Mouse (Mus musculus) CH12.LX (cell line): ENCODE results near the gene Rap1gap. TPM values are rescaled to one million over a fixed set of nuclear protein-coding genes. Genes with fewer than 3 reads are reported as not detected.

Source experiments
- DNase-seq: peaks from one replicate; pipeline ENCODE4 v3.0.0-alpha.2; 2013; ENCODE audit errors: extremely low read depth
- H3K27ac ChIP-seq: 2 replicates; pipeline ENCODE4 v1.5.1; 2012; ENCODE audit warnings: low read depth, mild to moderate bottlenecking, control low read depth, moderate library complexity; ENCODE audit not compliant: insufficient read depth
- H3K27me3 ChIP-seq: replicated peaks from 2 replicates; pipeline ENCODE3; 2012; ENCODE audit warnings: inconsistent platforms
- H3K36me3 ChIP-seq, 2 experiments: replicated peaks in 1 of 2; 2 replicates each; pipeline versions ENCODE3 to v1.6.1; 2012; ENCODE audit warnings: inconsistent platforms in 1 of 2, low read length in 1 of 2, mild to moderate bottlenecking in 1 of 2, mixed read lengths in 1 of 2, moderate library complexity in 1 of 2; ENCODE audit not compliant: control insufficient read depth in 1 of 2, insufficient read depth in 1 of 2
- H3K4me1 ChIP-seq, 2 experiments: 2 replicates each; pipeline ENCODE4 v1.6.1; 2012; ENCODE audit warnings: inconsistent platforms in 1 of 2, moderate library complexity in 1 of 2; ENCODE audit not compliant: insufficient read depth in 2 of 2, control insufficient read depth in 1 of 2
- H3K4me2 ChIP-seq: 2 replicates; pipeline ENCODE4 v1.6.1; 2012; ENCODE audit warnings: low read depth, mild to moderate bottlenecking, control low read depth; ENCODE audit not compliant: poor library complexity, insufficient read depth, severe bottlenecking
- H3K4me3 ChIP-seq, 3 experiments: fragments of 150-350 bp in 1 of 3; sonication (generic) in 1 of 3; replicated peaks in 1 of 3; 2 replicates each; pipeline versions ENCODE3 to v1.5.1; 2011 to 2012; ENCODE audit warnings: low read depth in 2 of 3, low read length in 2 of 3, mild to moderate bottlenecking in 2 of 3, moderate library complexity in 2 of 3, control low read depth in 1 of 3, improper control_type of control experiment in 1 of 3, inconsistent platforms in 1 of 3, mixed read lengths in 1 of 3; ENCODE audit not compliant: poor library complexity in 1 of 3
- H3K79me2 ChIP-seq: replicated peaks from 2 replicates; pipeline ENCODE4 v1.6.1; 2012; ENCODE audit warnings: mild to moderate bottlenecking, moderate library complexity; ENCODE audit not compliant: control insufficient read depth, poor library complexity, insufficient read depth, severe bottlenecking; ENCODE audit errors: extremely low read depth
- H3K9ac ChIP-seq: 2 replicates; pipeline ENCODE4 v1.6.1; 2012; ENCODE audit warnings: low read depth, mild to moderate bottlenecking, control low read depth, moderate library complexity; ENCODE audit not compliant: insufficient read depth
- H3K9me3 ChIP-seq: replicated peaks from 2 replicates; pipeline ENCODE3; 2012; ENCODE audit warnings: low read length, inconsistent platforms, mixed read lengths
- BHLHE40 ChIP-seq: IDR thresholded peaks from 2 replicates; pipeline ENCODE4 v1.6.1; 2011; ENCODE audit warnings: mild to moderate bottlenecking, low read depth, low read length, improper control_type of control experiment
- CHD1 ChIP-seq: IDR thresholded peaks from 2 replicates; pipeline ENCODE4 v1.6.1; 2012; ENCODE audit warnings: low read depth, low read length, improper control_type of control experiment, inconsistent platforms
- EP300 ChIP-seq: IDR thresholded peaks from 2 replicates; pipeline ENCODE4 v1.6.1; 2011; ENCODE audit warnings: low read length, improper control_type of control experiment
- ETS1 ChIP-seq: conservative IDR thresholded peaks from 2 replicates; pipeline ENCODE4 v1.6.1; 2012; ENCODE audit warnings: low read depth, mild to moderate bottlenecking, inconsistent platforms, low read length, improper control_type of control experiment, moderate library complexity
- GABPA ChIP-seq: IDR thresholded peaks from 2 replicates; pipeline ENCODE4 v1.6.1; 2012; ENCODE audit warnings: low read depth, low read length, improper control_type of control experiment, inconsistent platforms; ENCODE audit not compliant: insufficient replicate concordance
- HCFC1 ChIP-seq: IDR thresholded peaks from 2 replicates; pipeline ENCODE4 v1.6.1; 2012; ENCODE audit warnings: low read depth, mild to moderate bottlenecking, inconsistent platforms, low read length, improper control_type of control experiment
- IRF4 ChIP-seq: IDR thresholded peaks from 2 replicates; pipeline ENCODE4 v1.6.1; 2014; ENCODE audit warnings: low read depth, mild to moderate bottlenecking, inconsistent platforms, low read length, improper control_type of control experiment
- JUN ChIP-seq: IDR thresholded peaks from 2 replicates; pipeline ENCODE4 v1.6.1; 2011; ENCODE audit warnings: low read depth, mild to moderate bottlenecking, low read length, improper control_type of control experiment, moderate library complexity; ENCODE audit not compliant: insufficient read depth
- KAT2A ChIP-seq: IDR thresholded peaks from 2 replicates; pipeline ENCODE4 v1.6.1; 2012; ENCODE audit warnings: low read length, improper control_type of control experiment, inconsistent platforms; ENCODE audit not compliant: insufficient replicate concordance
- MAFK ChIP-seq: IDR thresholded peaks from 2 replicates; pipeline ENCODE4 v1.6.1; 2011; ENCODE audit warnings: low read length, improper control_type of control experiment; ENCODE audit not compliant: insufficient replicate concordance
- MEF2A ChIP-seq: IDR thresholded peaks from 2 replicates; pipeline ENCODE4 v1.6.1; 2014; ENCODE audit warnings: low read depth, mild to moderate bottlenecking, inconsistent platforms, low read length, improper control_type of control experiment, borderline replicate concordance
- RAD21 ChIP-seq: IDR thresholded peaks from 2 replicates; pipeline ENCODE4 v1.6.1; 2011; ENCODE audit warnings: low read depth, mild to moderate bottlenecking, low read length, improper control_type of control experiment, moderate library complexity
- TCF12 ChIP-seq: IDR thresholded peaks from 2 replicates; pipeline ENCODE4 v1.6.1; 2014; ENCODE audit warnings: low read depth, mild to moderate bottlenecking, inconsistent platforms, low read length, improper control_type of control experiment
- UBTF ChIP-seq: IDR thresholded peaks from 2 replicates; pipeline ENCODE4 v1.6.1; 2012; ENCODE audit warnings: low read depth, mild to moderate bottlenecking, inconsistent platforms, low read length, improper control_type of control experiment, moderate library complexity
- USF2 ChIP-seq: conservative IDR thresholded peaks from 2 replicates; pipeline ENCODE4 v1.6.1; 2011; ENCODE audit warnings: low read depth, low read length, improper control_type of control experiment
- ZNF384 ChIP-seq: IDR thresholded peaks from 2 replicates; pipeline ENCODE4 v1.6.1; 2012; ENCODE audit warnings: low read depth, low read length, improper control_type of control experiment, inconsistent platforms
- dilution Hi-C: fragments of 300-500 bp; cut with MboI; formaldehyde crosslinking; loops from 2 replicates; pipeline ENCODE4 v1.14.3; 2020; ENCODE audit warnings: low sequenced_read_pairs; ENCODE audit not compliant: extremely low pct_unique_long_range_greater_than_20kb, extremely low pct_ligation_motif_present
- in situ Hi-C: fragments of 300-500 bp; cut with MboI; formaldehyde crosslinking; loops from 3 replicates; pipeline ENCODE4 v1.14.3; 2019; ENCODE audit warnings: low sequenced_read_pairs, low pct_ligation_motif_present, low pct_unique_long_range_greater_than_20kb, mixed read lengths
- polyA plus RNA-seq: library from polyadenylated mRNA; unstranded; fragments of >175 nt; gene quantifications from 2 replicates; pipeline ENCODE4 v1.2.1, GENCODE M21; 2012; ENCODE audit warnings: low read depth; ENCODE audit not compliant: insufficient read length
- total RNA-seq, 2 experiments: library from RNA; depleted of rRNA; stranded (reverse); fragments of 300-350 nt in 1 of 2; fragments of >200 nt in 1 of 2; gene quantifications; 2 replicates each; pipeline ENCODE4 v1.2.3; 2012 to 2014

The Rap1gap gene
- total and polyA plus RNA-seq, 3 experiments, result 3.0 to 11.1 (median 5.8) TPM

- H3K27me3 ChIP-seq, result no peaks in the 10 kb centered on the region
- no peaks in the 10 kb centered on the region; the same call in 1 of the 2 replicates for H3K79me2 ChIP-seq
- dilution Hi-C loops, result no loop called here
- no peak overlapping the region for H3K27ac ChIP-seq
- H3K4me2 ChIP-seq, result no peak overlapping the region
- no peak overlapping the region for H3K4me3 ChIP-seq
- no peaks in the 10 kb centered on the region for H3K9me3 ChIP-seq
- H3K4me1 ChIP-seq, result no peaks in the 10 kb centered on the region; a peak in 1 of 4 replicates
- TF ChIP-seq ZNF384, result no peak
- no peak for TF ChIP-seq CHD1
- no peak for TF ChIP-seq IRF4
- TF ChIP-seq TCF12, result no peak
- no peak for TF ChIP-seq BHLHE40
- no peak for TF ChIP-seq UBTF
- H3K36me3 ChIP-seq, result peaks cover 45 to 93% of the 10 kb centered on the region in 2 experiments
- in situ Hi-C loops, result no loop called here
- DNase-seq, result no peak
- H3K9ac ChIP-seq, result no peak overlapping the region
Observed at GRCm38 (mm10) chr4:137642101-137642500, 22.4 kb upstream of the Rap1gap start.

GRCm38 (mm10) chr4:137643459-137643858 lies 21.1 kb upstream of the Rap1gap start:
- Histone ChIP-seq H3K27ac (no peak overlapping the region), H3K4me3 (no peak overlapping the region), H3K4me1 (peaks cover 0 to 10% of the 10 kb centered on the region in 2 experiments; a peak in 2 of 4 replicates), H3K27me3 (no peaks in the 10 kb centered on the region), H3K79me2 (no peaks in the 10 kb centered on the region), H3K36me3 (peaks cover 42 to 92% of the 10 kb centered on the region in 2 experiments), H3K9ac (no peak overlapping the region), H3K4me2 (no peak overlapping the region), H3K9me3 (no peaks in the 10 kb centered on the region)
- in situ Hi-C loops (no loop called here), dilution Hi-C loops (no loop called here)
- no peak for TF ChIP-seq JUN
- no peak for TF ChIP-seq MAFK
- TF ChIP-seq MEF2A, result no peak
- no peak for TF ChIP-seq ETS1
- no peak for TF ChIP-seq HCFC1
- TF ChIP-seq RAD21, result no peak
- TF ChIP-seq KAT2A, result no peak
- TF ChIP-seq GABPA, result no peak
- TF ChIP-seq BHLHE40, result no peak
- no peak for TF ChIP-seq USF2
- TF ChIP-seq EP300, result no peak
- TF ChIP-seq TCF12, result no peak
- no peak for DNase-seq
